Mouse (Mus musculus) lung, adult 2 months (tissue): ENCODE measurements around the gene Agxt2.

Experiments
- CTCF ChIP-seq: fragments of 200-500 bp; IDR thresholded peaks from 2 replicates; pipeline ENCODE4 v1.5.1; 2011; ENCODE audit warnings: mild to moderate bottlenecking, low read length, control low read depth; ENCODE audit not compliant: insufficient read depth
- POLR2A ChIP-seq: fragments of 200-500 bp; IDR thresholded peaks from 2 replicates; pipeline ENCODE4 v1.6.1; 2011; ENCODE audit warnings: low read depth, mild to moderate bottlenecking, control low read depth, low read length, borderline replicate concordance; ENCODE audit errors: extremely low read depth

GRCm38 (mm10) chr15:10421138-10421784 is 62.9 kb downstream of the Agxt2 start:
- no peak for TF ChIP-seq CTCF
- TF ChIP-seq POLR2A: no peak
